Mouse (Mus musculus): ENCODE measurements around the gene Adra1b. TPM values are rescaled to one million over a fixed set of nuclear protein-coding genes. Genes with fewer than 3 reads are reported as not detected.

Gene Adra1b
- total RNA-seq (2021) (10 to 100 TPM; 39.3 to 50.5 TPM), polyA plus RNA-seq (2012; rRNA removed) (58.3 and 77.7 TPM in 2 replicates)
- long read RNA-seq, transcript Adra1b-204 (2 exons, 3,047 nt), result major isoform, 7 of 13 reads
- long read RNA-seq, partial matches to known transcripts, result 0 of 13 reads
- long read RNA-seq, other reads (novel, unspliced or antisense), result 6 of 13 reads

DNA sequence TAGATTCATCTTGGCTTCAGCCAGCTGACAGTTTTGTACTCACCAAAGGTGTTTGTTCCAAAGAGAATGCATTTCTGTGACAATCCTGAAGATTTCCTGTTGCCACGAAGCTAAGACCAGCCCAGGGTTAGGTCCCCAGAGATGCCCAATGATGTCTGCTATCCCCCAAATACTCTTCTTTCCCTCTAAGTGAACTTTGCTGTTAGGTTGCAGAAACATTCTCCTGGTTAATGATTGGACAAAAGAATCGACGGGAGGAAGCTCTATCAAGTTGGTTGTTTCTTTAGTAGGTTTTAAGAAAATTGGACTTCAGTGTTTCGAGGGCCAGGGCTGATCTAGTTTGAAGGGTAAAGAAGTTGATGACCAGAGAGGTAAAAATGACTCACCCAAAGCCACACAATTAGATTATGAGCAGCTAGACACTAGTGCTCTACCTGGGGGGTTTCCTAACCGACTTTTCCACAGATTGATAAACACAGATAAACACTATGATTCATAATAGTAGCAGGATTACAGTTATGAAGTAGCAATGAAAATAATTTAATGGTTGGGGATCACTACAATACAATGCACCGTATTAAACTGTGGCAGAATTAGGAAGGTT lies at the start of gene Adra1b:
TSS of gene Adra1b (minus strand) at position 160 of the 604 bp plus-strand sequence.
- no peak within 1 kb of the TSS for H3K4me3 ChIP-seq
- intact Hi-C loops (cut with DNase I), result no loop called here

GRCm38 (mm10) chr11:43950274-43950673 lies 49.3 kb upstream of the Adra1b start:
- Histone ChIP-seq H3K79me2 (replicated peaks; ENCODE audit: control insufficient read depth, insufficient read depth, low read length) (no peaks in the 10 kb centered on the region), H3K27me3 (ENCODE audit: control insufficient read depth, insufficient read depth, low read length) (no peaks in the 10 kb centered on the region), H3K9ac (ENCODE audit: low read depth, low read length) (no peak overlapping the region), H3K36me3 (ENCODE audit: control insufficient read depth, insufficient read depth, low read length) (no peaks in the 10 kb centered on the region), H3K27ac (no peak overlapping the region), H3K4me3 (no peak overlapping the region), H3K4me1 (ENCODE audit: control insufficient read depth, insufficient read depth, low read length) (no peaks in the 10 kb centered on the region)
- intact Hi-C loops (cut with DNase I), result no loop called here
- no peak for TF ChIP-seq POLR2A (IDR thresholded peaks at IDR 0.05; ENCODE audit: insufficient read depth, low read depth, low read length)
- TF ChIP-seq CTCF (IDR thresholded peaks at IDR 0.05), result no peak
- no peak for TF ChIP-seq EP300 (IDR thresholded peaks at IDR 0.05; ENCODE audit: insufficient read depth, low read depth, low read length)
- 84% methylated on average over 1 of the region's 1 CpGs for WGBS
- no peak for DNase-seq

More for the DNA sequence above, at the start of gene Adra1b:
- no peaks in the 10 kb centered on the region for H3K4me1 ChIP-seq (ENCODE audit: control insufficient read depth, insufficient read depth, low read length)
- H3K27ac ChIP-seq, result no peak within 1 kb of the TSS
- no peak within 1 kb of the TSS for H3K9ac ChIP-seq (ENCODE audit: low read depth, low read length)
- no peaks in the 10 kb centered on the region for H3K36me3 ChIP-seq (ENCODE audit: control insufficient read depth, insufficient read depth, low read length)
- H3K27me3 ChIP-seq (ENCODE audit: control insufficient read depth, insufficient read depth, low read length), result no peaks in the 10 kb centered on the region
- no peak for DNase-seq
- TF ChIP-seq POLR2A (IDR thresholded peaks at IDR 0.05; ENCODE audit: insufficient read depth, low read depth, low read length) (no peak), EP300 (IDR thresholded peaks at IDR 0.05; ENCODE audit: insufficient read depth, low read depth, low read length) (no peak), CTCF (IDR thresholded peaks at IDR 0.05) (no peak)
- no peaks in the 10 kb centered on the region for H3K79me2 ChIP-seq (replicated peaks; ENCODE audit: control insufficient read depth, insufficient read depth, low read length)
- WGBS, result 75% methylated on average over 6 of the region's 6 CpGs

GRCm38 (mm10) chr11:43943781-43944180 lies 42.8 kb upstream of the Adra1b start:
- Histone ChIP-seq H3K79me2 (replicated peaks; ENCODE audit: control insufficient read depth, insufficient read depth, low read length) (no peaks in the 10 kb centered on the region), H3K4me3 (no peak overlapping the region), H3K27me3 (ENCODE audit: control insufficient read depth, insufficient read depth, low read length) (no peaks in the 10 kb centered on the region), H3K4me1 (ENCODE audit: control insufficient read depth, insufficient read depth, low read length) (no peaks in the 10 kb centered on the region), H3K27ac (no peak overlapping the region), H3K9ac (ENCODE audit: low read depth, low read length) (no peak overlapping the region), H3K36me3 (ENCODE audit: control insufficient read depth, insufficient read depth, low read length) (no peaks in the 10 kb centered on the region)
- DNase-seq, result no peak
- 74% methylated on average over 2 of the region's 2 CpGs for WGBS
- intact Hi-C loops (cut with DNase I), result no loop called here
- no peak for TF ChIP-seq POLR2A (IDR thresholded peaks at IDR 0.05; ENCODE audit: insufficient read depth, low read depth, low read length)
- no peak for TF ChIP-seq CTCF (IDR thresholded peaks at IDR 0.05)
- TF ChIP-seq EP300 (IDR thresholded peaks at IDR 0.05; ENCODE audit: insufficient read depth, low read depth, low read length), result no peak

- no peaks in the 10 kb centered on the region for H3K27me3 ChIP-seq (ENCODE audit: control insufficient read depth, insufficient read depth, low read length)
Observed at GRCm38 (mm10) chr11:43943167-43943566, 42.2 kb upstream of the Adra1b start.

GRCm38 (mm10) chr11:43940501-43941202 lies 39.6 kb upstream of the Adra1b start:
- intact Hi-C loops (cut with DNase I), result no loop called here

More at GRCm38 (mm10) chr11:43943167-43943566, 42.2 kb upstream of the Adra1b start:
- Histone ChIP-seq H3K36me3 (ENCODE audit: control insufficient read depth, insufficient read depth, low read length) (no peaks in the 10 kb centered on the region), H3K4me3 (no peak overlapping the region), H3K4me1 (ENCODE audit: control insufficient read depth, insufficient read depth, low read length) (no peaks in the 10 kb centered on the region), H3K79me2 (replicated peaks; ENCODE audit: control insufficient read depth, insufficient read depth, low read length) (no peaks in the 10 kb centered on the region), H3K9ac (ENCODE audit: low read depth, low read length) (no peak overlapping the region), H3K27ac (no peak overlapping the region)
- intact Hi-C loops (cut with DNase I), result no loop called here
- no peak for TF ChIP-seq POLR2A (IDR thresholded peaks at IDR 0.05; ENCODE audit: insufficient read depth, low read depth, low read length)
- TF ChIP-seq EP300 (IDR thresholded peaks at IDR 0.05; ENCODE audit: insufficient read depth, low read depth, low read length), result no peak
- no peak for TF ChIP-seq CTCF (IDR thresholded peaks at IDR 0.05)
- no peak for DNase-seq
- 66% methylated on average over 1 of the region's 1 CpGs for WGBS

GRCm38 (mm10) chr11:43936023-43936422 lies 35.0 kb upstream of the Adra1b start:
- no peak for TF ChIP-seq CTCF (IDR thresholded peaks at IDR 0.05)
- Histone ChIP-seq H3K4me1 (ENCODE audit: control insufficient read depth, insufficient read depth, low read length) (no peaks in the 10 kb centered on the region), H3K27ac (no peak overlapping the region), H3K36me3 (ENCODE audit: control insufficient read depth, insufficient read depth, low read length) (no peaks in the 10 kb centered on the region), H3K27me3 (ENCODE audit: control insufficient read depth, insufficient read depth, low read length) (no peaks in the 10 kb centered on the region), H3K79me2 (replicated peaks; ENCODE audit: control insufficient read depth, insufficient read depth, low read length) (no peaks in the 10 kb centered on the region), H3K4me3 (no peak overlapping the region), H3K9ac (ENCODE audit: low read depth, low read length) (no peak overlapping the region)
- intact Hi-C loops (cut with DNase I), result no loop called here
- 93% methylated on average over 2 of the region's 2 CpGs for WGBS
- DNase-seq, result no peak

More at GRCm38 (mm10) chr11:43940501-43941202, 39.6 kb upstream of the Adra1b start:
- no peak for TF ChIP-seq CTCF (IDR thresholded peaks at IDR 0.05)
- no peak for TF ChIP-seq POLR2A (IDR thresholded peaks at IDR 0.05; ENCODE audit: insufficient read depth, low read depth, low read length)
- no peak for TF ChIP-seq EP300 (IDR thresholded peaks at IDR 0.05; ENCODE audit: insufficient read depth, low read depth, low read length)
- Histone ChIP-seq H3K79me2 (replicated peaks; ENCODE audit: control insufficient read depth, insufficient read depth, low read length) (no peaks in the 10 kb centered on the region), H3K4me1 (ENCODE audit: control insufficient read depth, insufficient read depth, low read length) (no peaks in the 10 kb centered on the region), H3K36me3 (ENCODE audit: control insufficient read depth, insufficient read depth, low read length) (no peaks in the 10 kb centered on the region), H3K9ac (ENCODE audit: low read depth, low read length) (no peak overlapping the region), H3K27ac (no peak overlapping the region), H3K4me3 (no peak overlapping the region), H3K27me3 (ENCODE audit: control insufficient read depth, insufficient read depth, low read length) (no peaks in the 10 kb centered on the region)
- DNase-seq, result no peak
- WGBS, result 92% methylated on average over 6 of the region's 6 CpGs
